Mouse (Mus musculus): Measurements from ENCODE around the gene Osbpl10.

DNA sequence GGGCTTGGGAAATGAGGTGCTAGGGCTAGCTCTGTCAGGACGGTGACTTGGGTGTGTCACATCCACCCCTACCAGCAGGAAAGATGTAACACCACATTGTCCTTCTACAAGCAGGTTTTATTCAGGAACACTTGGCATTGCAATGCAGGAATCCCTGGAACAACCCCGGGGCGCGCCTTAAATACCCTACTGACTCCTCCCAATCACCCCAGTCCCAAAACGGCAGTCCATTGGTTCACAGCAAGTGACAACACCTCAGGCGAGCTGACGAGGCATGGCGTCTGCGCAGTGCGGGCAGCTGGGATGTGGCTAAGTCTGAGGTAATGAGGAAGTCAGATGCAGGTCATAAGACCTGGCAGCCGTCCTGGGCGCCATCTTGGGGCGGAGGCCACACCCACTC, 191.2 kb downstream of the Osbpl10 start:
- no peak for TF ChIP-seq CTCF (IDR thresholded peaks at IDR 0.05; ENCODE audit: low read depth)
- TF ChIP-seq EP300 (IDR thresholded peaks at IDR 0.05; ENCODE audit: low read depth): no peak

Measured in liver, postnatal 0 days (tissue).